Mouse (Mus musculus): Measurements from ENCODE around the gene Psme2.

DNA sequence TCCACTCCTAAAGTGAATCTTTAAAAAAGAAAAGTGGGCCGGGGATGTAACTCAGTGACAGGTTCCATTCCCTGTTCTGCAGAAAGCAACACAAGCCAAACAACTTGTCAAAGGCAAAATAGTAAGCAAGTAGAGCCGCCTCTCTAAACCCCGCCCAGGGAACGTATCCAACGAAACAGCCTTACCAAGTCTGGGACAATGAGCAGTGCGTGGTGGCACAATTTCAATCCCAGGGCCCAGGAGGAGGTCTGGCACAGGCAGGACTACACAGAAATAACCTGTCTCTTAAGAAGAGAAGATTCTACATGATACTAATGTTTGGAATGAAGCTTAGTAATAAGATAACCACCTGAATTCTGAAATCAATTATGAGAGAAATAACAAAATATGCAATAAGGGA is 40.7 kb downstream of the Psme2 start:
- TF ChIP-seq CTCF (conservative IDR thresholded peaks at IDR 0.05; ENCODE audit: low read length), result no peak
- no peak for TF ChIP-seq POU5F1 (IDR thresholded peaks at IDR 0.05; ENCODE audit: borderline replicate concordance, low read length)
- TF ChIP-seq NANOG (IDR thresholded peaks at IDR 0.05; ENCODE audit: borderline replicate concordance, low read length), result no peak
